Mouse (Mus musculus) spleen, adult 12 weeks (tissue): ENCODE measurements around the gene Gm13023.
"Not testable (repeated sequence)": the region's sequence is repeated elsewhere in the genome, so short reads cannot be mapped to it uniquely, and the experiment has no call there.

Experiments used
- DNase-seq: peaks from one replicate; pipeline ENCODE4 v3.0.0; 2022; ENCODE audit warnings: low spot score

Gm13023 gene

GRCm38 (mm10) chr4:143789052-143789451 lies at the start of gene Gm13023:
Gm13023 (plus strand) TSS chr4:143789352.
- not testable (repeated sequence) for DNase-seq

DNA sequence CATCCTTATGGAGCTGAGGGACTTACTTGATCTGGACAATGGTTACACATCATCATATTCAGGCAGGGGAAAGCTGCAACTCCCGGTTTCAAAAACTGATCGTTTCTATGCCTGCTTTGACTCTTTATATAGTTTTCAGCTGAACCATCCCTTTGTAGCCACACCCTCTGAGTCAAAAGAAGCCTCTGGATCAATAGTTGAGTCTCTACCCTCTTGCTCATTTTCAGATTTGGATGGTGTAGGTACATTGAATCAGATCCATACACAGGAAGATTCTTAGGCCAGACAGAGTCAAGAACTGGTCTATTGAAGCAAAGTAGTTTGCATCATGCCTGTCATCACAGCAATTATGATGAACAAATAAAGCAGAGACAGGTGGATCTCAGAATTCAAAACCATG lies 26.8 kb downstream of the Gm13023 start, which contains the start of gene Gm13084:
Gene Gm13084 (minus strand): TSS at position 101 of the 400 bp plus-strand sequence.
- no peak for DNase-seq
